Mouse (Mus musculus) left cerebral cortex, postnatal 25 days (tissue): ENCODE measurements around the gene Phf20. TPM values are rescaled to one million over a fixed set of nuclear protein-coding genes. Genes with fewer than 3 reads are reported as not detected.

Source experiments
- DNase-seq, 2 experiments: peaks; one replicate each; pipeline ENCODE4 v3.0.0; 2022; ENCODE audit warnings: low spot score in 2 of 2, mixed read lengths in 1 of 2
- intact Hi-C: fragments of 180-260 bp; cut with DNase I; formaldehyde crosslinking; loops from one replicate; pipeline ENCODE4 v1.15.1; 2025
- microRNA-seq, 2 experiments: library from miRNA; unstranded; fragments of <30 nt; microRNA quantifications; one replicate each; pipeline ENCODE4 v1.2.0; 2022
- total RNA-seq, 2 experiments: library from RNA; stranded (reverse); gene quantifications; 2 replicates each; pipeline ENCODE4 v1.2.3; 2021

The Phf20 gene
- total RNA-seq, 2 experiments from 2014 or later: 68.3 to 76.5 TPM

DNA sequence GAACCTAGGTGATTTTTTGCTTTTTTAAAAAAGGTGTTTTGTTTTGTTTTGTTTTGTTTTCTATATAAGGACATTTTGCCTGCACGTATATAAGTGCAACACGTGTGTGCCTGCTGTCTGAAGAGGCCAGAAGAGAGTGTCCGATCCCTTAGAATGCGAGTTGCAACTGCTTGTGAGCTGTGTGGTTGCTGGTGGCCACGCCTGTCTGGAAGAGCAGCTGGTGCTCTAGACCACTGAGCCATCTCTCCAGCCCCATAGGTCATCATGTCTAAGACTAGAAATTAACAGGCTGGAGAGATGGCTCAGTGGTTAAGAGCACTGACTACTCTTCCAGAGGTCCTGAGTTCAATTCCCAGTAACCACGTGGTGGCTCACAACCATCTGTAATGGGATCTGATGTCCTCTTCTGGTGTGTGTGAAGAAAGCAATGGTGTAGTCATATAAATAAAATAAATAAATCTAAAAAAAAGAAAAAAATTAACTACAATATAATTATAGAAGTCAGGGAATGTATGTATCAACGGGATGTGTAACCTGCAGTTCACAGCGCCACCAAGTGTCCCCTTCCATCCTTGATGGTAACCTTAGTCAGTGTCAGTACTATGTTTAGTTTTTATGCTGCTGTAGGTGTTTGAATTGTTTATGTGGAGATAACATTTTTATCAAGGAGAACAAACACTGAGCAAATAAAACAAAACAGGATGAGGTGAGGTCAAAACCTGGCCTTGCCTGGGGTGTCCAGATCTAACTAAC, 156.3 kb downstream of the Phf20 start:
- DNase-seq: no peak

DNA sequence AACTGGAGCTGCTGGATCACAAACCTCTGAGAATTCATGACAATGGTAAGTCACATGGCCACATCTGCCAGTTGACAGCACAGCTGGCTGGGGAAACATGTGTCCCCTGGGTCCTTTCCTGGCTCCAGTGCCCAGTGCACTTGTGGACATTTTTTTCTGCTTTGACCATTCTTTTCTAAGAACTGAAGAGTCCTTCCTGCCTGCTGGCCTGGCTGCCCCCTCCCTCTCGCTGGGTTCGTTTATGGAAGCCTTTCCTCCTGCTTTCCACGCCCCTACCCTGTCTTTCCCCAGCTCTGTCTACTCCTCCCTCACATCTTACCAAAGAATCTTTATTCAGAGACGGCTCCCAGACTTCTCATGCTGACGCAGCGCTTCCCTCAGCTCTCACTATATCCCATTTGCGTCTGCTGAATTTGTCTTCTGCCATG, 157.0 kb downstream of the Phf20 start:
- intact Hi-C loops: no loop called here
- peak in 1 of 2 experiments; percentile 43 for DNase-seq

More for the DNA sequence above, 156.3 kb downstream of the Phf20 start:
- intact Hi-C loops: no loop called here

DNA sequence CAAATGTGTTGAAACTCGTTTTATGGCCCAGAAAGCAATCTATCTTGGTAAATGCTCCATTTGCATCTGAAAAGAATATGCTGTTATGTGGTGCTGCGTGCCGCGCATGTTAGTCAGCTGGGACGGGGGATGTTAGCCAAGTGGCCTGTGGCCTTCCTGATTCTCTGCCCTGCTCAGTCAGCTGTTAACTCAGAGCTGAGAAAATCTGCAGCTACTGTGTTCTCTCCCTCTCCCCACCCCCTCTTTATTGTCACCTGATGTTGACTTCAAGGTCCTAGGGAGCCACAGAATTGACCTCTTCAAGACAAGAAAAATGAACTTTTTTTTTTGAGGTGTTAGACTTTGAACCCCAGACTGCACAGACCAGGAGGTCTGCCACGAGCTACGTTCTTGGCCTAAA, 159.8 kb downstream of the Phf20 start:
- intact Hi-C loops: no loop called here
- DNase-seq: peak; percentile 23 to 62

Small RNAs within 50 kb of the gene (microRNA-seq; reads per million reads assigned to microRNA genes)
- 0 reads per million in 2 experiments for gene Gm22759

Other genes with a start within 250 kb of the Phf20 start
- 10 to 100 TPM; 15.8 to 18.4 TPM for gene Cep250, start 240.0 kb upstream of the Phf20 start, total RNA-seq
- gene 6430550D23Rik, start 188.5 kb upstream of the Phf20 start, total RNA-seq: 1 to 10 TPM; 1.5 to 2.1 TPM
- 100 to 1,000 TPM; 199 to 206 TPM for gene Ergic3, start 188.4 kb upstream of the Phf20 start, total RNA-seq
- gene Fer1l4, start 143.5 kb upstream of the Phf20 start, total RNA-seq: not detected
- gene Spag4, start 131.3 kb upstream of the Phf20 start, total RNA-seq: 1 to 10 TPM; 3.6 to 4.2 TPM
- gene Cpne1, start 84.5 kb upstream of the Phf20 start, total RNA-seq: 10 to 100 TPM; 22.5 to 30.3 TPM
- gene Rbm12, start 84.5 kb upstream of the Phf20 start, total RNA-seq: 10 to 100 TPM; 22.4 to 24.6 TPM
- 10 to 100 TPM; 19.1 to 22.0 TPM for gene Gm28036, start 69.4 kb upstream of the Phf20 start, total RNA-seq
- gene Romo1, start 52.4 kb upstream of the Phf20 start, total RNA-seq: 100 to 1,000 TPM; 168 to 181 TPM
- gene Nfs1, start 52.3 kb upstream of the Phf20 start, total RNA-seq: 10 to 100 TPM; 37.8 to 42.7 TPM
- 100 to 1,000 TPM; 279 to 290 TPM for gene Rbm39, start 16.2 kb upstream of the Phf20 start, total RNA-seq
- gene Cnbd2, start 115.8 kb downstream of the Phf20 start, total RNA-seq: 1 to 10 TPM; 5.4 to 5.5 TPM
- 10 to 100 TPM; 86.0 to 89.2 TPM for gene Scand1, start 116.2 kb downstream of the Phf20 start, total RNA-seq
- gene Epb41l1, start 224.4 kb downstream of the Phf20 start, total RNA-seq: 100 to 1,000 TPM; 349 to 370 TPM